Mouse (Mus musculus) thymus, postnatal 25 days (tissue): ENCODE data around the gene Tfip11.
A peak's percentile ranks its signal among the peaks of the same experiment; 100 is the strongest.

Source experiments
- DNase-seq: peaks from one replicate; pipeline ENCODE4 v3.0.0; 2022

Gene Tfip11

DNA sequence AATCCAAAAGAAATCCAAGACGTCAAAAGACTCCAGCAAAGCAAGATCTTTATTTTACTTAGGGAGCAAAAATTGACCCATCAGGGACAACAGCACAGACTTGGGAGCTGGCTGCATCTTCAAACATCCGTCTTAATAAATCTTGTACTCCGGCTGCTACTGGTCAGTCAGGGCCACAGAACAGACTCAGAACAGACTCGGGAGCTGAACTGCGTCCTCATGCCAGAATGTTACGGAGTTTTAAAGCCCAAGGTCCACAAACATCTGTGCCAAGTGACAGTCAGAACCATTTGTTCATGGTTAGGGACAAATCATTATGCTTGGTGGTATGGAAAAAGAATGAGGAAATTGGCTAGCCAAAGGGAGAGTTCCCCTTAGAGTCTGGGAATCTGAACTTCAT, 2.9 kb upstream of the Tfip11 start:
- DNase-seq = no peak

DNA sequence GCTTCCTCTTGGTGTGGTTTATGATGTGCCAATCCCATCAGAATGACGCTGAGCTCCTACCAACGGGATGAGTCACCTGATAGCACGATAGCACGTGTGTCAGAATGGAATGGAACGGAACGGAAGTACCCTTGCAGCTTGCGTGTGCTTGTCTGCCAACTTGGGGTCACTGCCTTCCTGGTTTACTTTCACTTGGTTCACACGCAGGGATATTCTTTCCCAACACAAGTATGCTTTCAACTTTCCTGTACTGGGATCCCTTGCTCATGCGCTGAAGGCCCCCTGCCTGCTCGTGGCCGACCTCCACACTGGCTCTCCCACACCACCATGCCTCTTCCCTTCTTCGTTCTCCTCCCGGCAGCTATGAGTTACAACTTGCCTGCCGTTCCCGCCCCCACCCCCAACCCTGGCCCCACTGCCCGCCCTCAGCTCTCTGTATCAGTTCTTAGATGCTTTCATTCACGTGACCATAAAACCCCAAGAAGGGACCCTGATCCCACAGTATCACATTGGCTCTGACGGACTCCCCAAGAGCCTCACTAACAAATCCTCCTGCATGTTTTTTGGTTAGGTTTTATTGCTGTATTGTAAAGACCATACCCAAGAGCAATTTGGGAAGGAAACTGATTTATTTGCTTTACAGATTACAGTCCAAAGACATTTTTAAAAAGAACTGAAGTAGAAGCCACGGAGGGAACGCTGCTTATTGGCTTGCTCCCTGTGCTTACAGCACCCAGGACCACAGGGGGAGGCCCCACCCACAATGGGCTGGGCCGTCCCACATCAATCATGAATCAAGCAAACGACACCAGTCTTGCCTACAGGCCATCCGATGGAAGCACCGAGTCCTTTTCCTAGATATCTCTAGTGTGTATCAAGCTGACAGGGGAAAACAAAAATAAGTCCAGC, 1.3 kb upstream of the Tfip11 start:
- DNase-seq = peak; percentile 58

DNA sequence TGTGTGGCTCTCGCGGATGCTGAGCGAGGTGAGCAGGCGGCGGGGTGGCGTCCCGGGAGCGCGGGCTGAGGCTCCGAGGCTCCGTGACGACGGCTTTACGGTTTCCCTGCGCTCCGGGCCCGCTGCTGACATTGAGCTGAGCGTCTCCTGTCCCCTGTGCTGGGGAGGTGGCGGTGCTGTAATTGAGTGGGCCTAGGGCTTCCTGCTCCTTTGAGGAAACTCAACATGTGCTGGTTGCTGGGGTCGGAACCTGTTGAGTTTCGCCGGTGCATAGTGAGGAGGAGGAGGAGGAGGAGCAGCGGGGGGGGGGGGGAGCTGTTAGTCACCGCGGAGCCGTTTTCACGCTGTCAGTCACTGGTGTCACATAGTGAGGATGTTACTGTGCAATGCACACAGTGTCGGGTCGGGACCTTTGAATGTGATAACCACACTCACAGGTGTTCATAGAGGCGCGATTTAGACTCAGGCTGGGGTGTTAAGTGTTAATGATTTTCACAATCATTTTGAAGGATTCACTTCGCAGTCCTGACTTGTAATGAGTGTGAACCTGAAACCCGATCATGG, 370 bp downstream of the Tfip11 start:
- DNase-seq = no peak

DNA sequence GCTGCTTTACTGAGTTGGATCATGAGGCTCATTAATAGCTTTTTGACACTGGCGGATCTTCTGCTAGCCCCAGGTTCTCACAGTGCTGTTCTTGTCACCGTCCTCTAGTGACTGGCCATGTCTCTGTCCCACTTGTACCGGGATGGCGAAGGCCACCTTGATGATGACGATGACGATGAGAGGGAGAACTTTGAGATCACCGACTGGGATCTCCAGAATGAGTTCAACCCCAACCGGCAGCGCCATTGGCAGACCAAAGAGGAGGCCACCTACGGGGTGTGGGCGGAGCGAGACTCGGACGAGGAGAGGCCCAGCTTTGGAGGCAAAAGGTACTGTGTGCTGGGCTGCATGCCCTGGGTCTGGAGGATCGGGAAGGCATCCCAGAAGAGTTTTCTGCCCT, 1.7 kb downstream of the Tfip11 start:
- no peak for DNase-seq

DNA sequence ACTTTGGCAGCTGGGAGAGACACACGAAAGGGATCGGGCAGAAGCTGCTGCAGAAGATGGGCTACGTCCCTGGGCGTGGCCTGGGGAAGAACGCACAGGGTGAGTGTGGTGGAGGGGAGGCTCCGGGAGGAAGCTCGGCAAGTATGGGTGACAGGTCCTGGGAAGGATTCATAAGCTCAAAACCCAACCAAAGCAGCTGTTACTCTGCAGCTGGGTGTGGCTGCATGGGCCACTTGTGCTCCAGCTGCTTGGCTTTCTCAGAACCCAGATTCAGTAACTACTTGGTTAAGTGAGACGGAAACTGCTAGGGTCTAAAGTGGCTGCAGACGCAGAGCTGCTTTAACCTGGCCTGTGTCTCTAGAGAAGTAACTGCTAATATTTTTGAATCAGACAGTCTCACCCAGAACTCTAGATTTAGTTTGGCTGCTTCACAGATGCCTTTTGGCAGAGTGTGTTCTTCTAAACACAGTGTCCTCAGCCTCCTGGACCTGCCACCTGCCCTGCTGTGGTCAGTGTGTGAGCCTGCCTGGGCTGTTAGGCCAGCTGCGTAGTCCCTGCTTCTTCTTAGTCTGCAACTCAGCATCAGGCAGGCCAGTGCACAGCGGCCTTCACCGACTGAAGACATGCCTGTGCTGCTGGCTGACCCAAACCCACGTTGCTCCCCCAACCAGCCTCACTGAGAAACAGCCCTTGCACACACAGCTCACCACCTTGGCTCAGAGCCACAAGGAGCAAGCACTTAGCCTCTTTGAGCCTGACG, 3.8 kb downstream of the Tfip11 start:
- no peak for DNase-seq

DNA sequence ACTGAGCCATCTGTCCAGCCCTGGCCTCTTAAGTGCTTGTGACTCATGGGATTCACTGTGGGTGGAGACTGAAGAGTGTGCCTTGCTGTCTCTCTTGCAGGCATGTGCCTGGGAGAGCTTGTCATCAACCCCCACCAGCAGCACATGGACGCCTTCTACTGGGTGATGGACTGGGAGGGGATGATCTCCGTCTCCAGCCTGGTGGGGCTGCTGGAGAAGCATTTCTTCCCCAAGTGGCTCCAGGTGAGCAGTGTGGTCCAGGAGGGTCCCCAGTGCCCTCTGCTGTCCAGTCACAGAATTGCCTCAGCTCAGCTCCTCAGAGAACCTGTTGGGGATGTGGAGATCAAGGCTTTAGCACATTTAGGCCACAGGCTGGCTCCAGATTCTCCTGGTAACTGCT, 9.3 kb downstream of the Tfip11 start:
- peak; percentile 68 for DNase-seq

DNA sequence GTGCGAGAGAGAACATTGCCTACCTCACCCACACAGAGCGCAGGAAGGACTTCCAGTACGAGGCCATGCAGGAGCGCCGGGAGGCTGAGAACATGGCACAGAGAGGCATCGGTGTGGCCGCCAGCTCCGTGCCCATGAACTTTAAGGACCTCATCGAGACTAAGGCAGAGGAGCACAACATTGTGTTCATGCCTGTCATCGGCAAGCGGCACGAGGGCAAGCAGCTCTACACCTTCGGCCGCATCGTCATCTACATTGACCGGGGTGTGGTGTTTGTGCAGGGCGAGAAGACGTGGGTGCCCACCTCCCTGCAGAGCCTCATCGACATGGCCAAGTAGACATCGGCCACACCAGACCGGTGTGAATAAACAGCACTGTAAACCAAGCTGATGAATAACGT, 10.8 kb downstream of the Tfip11 start:
- no peak for DNase-seq

DNA sequence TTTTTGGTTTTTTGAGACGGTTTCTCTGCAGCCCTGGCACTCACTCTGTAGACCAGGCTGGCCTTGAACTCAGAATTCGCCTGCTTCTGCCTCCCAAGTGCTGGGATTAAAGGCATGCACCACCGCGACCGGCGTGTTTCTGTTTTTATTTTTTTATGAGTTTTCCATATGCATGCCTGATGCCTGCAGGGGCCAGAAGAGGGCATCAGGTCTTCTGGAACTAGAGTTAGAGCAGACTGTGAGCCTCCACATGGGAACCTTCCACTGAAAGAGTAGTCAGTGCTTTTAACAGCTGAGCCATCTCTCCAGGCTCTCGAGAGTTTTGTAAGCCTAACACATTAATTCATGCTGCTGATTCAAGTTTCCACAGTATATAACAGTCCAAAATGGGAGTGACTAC, 13.1 kb downstream of the Tfip11 start:
- no peak for DNase-seq

DNA sequence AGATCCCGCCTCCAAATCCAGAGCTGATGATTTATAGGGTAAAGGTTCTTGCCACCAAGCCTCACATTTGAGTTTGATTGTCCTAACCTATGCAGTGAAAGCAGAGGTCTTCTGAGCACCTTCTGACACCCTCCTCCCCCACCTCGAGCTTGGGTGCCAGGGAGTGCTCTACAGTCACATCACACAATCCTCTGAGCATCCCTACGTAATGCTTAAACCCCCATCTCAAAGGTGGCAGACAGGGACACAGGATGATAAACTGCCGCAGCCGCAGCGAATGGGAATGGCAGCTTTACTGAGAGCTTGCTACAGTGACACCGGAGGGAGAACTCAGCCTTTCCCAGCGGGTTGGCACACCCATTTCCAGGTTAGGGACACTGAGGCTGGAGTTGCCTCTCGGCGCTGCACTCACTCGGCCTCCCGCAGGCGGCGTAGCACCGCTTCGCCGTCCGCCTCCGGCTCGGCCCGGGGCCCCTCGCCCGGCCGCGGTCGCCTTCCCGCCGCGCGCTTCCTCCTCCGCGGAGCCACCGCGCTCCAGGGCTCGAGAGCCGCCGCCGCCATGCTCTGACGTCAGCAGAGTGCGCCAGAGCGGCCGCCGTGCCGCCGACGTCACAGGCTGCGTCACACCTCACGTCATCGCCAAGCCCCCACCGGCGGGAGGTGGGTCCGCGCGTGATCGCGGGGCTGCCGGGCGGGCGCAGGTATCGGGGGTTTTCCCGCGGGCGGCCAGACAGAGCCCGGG, 16.5 kb downstream of the Tfip11 start, which contains the start of the genes Srrd and Hps4:
Gene Srrd, minus strand, starts transcription at position 578 of the 742 bp plus-strand sequence.
Gene Hps4, plus strand, starts transcription at position 621 of the 742 bp plus-strand sequence.
- DNase-seq = peak; percentile 89

DNA sequence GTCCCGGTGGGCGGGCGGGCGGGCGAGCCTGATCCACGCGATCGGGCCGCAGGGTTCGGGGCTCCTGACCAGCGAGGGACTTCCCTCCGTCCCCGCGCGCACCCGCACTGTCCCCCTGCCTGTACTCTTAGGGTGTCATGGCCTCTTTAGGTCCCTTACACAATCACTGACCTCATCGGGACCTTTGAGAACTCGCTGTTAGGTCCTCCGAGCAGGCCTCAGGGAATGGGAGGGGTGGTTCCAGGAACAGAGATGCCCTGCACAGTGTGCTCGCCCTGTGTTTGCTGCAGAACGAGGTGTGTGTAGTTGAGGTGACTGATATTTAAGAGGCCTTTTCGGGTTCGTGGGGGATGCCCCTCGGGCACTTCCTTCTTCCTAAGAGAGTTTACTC, 17.0 kb downstream of the Tfip11 start:
- no peak for DNase-seq

DNA sequence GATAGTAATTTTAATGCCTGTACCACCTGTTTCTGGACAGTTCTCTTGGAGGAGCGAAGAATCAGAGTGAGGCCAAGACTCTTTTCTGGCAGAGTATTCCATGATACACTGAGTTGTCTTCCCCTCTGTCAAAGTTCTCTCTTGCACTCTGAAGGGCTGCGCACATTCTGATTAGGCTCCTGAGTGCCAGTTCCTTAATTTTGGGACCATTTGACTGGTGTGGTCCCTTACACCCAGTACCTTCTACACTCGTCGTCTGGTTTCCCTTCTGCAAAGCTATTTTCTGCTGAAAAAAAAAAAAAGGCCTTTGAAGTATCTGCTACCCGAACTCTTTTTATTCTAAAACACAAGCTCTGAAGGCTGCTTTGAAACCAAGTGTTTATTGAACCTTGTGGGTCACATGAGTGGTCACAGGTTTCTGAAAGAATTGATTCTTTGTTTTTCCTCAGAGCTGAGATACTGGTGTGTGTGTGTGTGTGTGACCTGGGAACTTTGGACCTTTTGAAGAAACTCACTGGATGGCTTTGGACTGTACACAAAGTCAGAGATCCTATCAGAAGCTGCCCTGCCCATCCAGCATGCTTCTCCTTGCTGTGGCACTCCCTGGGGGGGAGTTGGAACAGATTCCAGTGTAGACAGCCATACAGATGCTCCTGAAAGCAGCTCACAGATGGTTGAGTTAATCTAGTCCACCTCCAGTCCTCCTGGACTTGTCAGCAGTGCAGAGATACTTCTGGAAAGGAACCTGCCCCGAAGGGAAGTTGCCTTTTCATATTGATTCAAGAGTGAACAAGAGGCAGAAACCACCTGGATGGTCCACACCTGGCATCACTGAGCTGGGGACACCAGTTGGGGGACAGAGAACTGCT, 18.2 kb downstream of the Tfip11 start:
- no peak for DNase-seq

DNA sequence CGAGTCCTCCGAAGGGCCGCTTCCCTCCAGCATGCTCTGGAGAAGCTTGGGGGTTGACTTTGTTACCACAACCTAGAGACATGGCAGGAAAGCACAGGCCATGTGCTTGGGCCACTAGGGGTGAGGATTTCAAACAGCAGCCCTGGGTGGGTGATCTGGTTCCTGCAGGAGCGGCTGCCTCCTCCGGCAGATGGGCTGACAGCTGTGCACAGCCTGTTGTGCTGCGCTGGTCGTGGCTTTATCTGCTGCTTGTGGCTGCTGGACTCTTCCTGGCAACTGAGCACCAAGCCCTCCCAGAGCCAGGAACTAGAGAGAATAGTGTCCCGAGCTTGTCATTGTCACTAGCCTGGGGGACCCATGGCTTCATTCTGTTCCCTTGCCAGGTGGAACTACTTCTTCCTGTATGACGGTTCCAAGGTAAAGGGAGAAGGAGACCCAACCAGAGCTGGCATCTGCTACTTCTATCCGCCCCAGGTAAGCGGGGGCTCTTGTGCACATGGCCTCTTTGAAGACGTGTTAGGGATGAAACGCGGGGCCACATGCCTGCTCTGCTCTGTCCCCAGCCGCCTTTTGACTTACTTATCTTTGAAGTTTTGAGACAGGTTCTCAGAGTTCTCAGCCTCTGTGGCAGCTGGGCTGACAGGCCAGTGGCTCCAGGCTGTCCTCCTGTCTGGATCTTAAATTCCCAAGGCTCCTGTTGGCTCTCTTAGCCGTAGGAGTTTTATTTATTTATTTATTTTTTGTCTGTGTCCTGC, 20.2 kb downstream of the Tfip11 start:
- DNase-seq = no peak

DNA sequence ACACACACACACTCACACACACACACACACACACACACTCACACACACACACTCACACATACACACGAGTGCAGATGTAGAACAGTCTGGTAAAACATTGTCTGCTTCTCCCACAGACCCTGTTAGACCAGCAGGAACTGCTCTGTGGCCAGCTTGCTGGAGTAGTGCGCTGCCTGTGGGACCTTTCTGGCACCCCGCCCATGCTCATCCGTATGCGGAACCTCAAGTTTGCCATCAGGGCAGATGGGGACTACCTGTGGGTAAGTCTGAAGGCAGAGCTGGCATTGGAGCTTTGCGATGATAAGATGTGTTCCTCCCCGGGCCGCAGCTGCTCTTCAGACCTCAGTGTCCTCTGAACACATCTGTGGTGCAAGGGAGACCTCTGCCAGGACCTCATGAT, 23.0 kb downstream of the Tfip11 start:
- DNase-seq = no peak

DNA sequence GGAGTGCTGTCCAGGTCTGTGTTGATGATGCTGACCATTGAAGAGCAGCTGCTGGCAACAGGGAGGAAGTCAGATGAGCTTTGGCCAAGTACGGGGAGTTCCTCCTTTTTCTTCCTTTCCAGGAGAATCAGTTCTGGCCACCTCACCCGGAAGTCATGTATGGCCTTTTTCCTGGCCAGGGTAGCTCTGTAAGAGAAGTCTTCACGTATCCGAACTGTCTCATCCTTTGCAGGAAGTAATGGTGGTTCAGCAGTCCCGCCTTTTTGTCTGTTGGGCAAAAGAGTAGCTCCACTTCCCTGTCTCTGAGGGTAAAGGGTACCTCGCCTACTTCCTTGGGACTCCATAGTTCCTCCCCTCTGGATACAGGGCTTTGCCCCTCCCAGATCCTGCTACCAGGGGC, 29.3 kb downstream of the Tfip11 start:
- DNase-seq = no peak

DNA sequence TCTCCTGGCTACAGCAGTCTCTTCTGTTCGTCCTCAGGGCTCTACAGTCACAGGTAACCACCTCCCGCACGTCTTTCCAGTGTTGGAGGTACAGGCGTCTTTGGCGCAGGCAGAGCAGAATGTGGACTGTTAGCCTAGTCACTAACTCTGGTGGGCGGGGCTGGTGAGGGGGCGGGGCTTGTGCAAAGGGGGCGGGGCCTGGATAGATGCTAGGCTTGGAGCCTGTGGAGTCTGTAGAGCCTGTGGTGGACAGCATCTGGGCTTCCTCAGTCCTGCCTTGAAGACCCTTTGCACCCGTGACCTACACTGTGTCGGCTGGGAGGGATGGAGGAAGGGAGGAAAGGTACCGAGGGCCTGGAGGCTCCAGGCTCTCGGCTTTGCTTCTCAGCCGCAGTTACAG, 29.8 kb downstream of the Tfip11 start, which contains the start of gene Gm6583:
Gene Gm6583, minus strand, starts transcription at position 124 of the 400 bp plus-strand sequence.
- no peak for DNase-seq

DNA sequence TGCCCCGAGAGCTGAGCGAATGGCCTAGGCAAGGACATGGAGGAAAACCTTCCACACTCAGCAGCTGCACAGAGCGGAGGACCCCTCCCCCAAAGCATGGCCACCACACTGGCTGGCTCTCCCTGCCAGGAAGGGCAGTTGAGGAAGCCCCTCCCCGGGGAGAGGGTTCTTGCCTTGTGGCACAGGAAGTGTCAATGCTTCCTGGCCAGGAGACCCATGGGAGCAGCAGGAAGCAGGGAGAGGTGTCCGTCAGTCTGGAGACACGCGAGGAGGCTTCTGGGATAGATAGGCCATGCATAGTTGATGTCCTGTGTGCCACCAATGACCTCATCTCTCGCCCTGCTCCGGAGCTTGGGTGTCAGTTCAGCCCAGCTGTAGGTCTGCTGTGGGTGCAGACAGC, 30.2 kb downstream of the Tfip11 start:
- no peak for DNase-seq

DNA sequence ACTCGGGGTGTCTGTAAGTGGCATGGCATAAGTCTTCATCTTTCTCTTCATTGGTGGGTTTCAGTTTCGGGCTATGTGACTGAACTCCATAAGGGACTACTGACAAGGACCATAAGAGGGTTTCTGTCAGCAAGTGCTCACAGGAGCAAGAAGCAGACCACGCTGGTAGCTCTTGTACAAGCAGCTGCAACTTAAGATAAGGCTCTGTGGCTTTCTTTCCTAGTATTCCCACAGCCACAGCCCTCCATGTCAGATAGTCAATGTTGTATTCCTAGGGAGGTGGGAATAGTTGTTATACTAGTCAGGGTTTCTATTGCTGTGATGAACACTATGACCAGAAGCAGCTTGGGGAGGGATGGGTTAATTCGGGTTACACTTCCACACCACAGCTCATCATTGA, 33.4 kb downstream of the Tfip11 start:
- DNase-seq = no peak

DNA sequence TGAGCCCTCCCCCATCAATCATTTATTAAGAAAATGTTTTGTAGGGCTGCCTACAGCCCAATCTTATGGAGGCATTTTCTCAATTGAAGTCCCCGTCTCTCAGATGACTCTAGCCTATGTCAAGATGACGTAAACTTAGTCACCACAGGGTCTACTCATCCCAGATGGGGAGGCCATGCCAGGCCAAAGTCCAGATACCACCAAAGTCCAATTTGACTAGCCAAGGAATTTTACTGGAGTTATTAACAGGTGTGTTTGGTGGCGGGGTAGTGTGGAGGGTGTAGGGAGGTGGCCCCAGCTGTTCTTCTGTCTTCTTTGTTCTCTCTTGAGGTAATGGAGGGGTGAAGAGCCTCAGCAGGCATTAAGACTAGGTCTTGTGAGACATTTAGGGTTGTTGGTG, 33.9 kb downstream of the Tfip11 start:
- no peak for DNase-seq

DNA sequence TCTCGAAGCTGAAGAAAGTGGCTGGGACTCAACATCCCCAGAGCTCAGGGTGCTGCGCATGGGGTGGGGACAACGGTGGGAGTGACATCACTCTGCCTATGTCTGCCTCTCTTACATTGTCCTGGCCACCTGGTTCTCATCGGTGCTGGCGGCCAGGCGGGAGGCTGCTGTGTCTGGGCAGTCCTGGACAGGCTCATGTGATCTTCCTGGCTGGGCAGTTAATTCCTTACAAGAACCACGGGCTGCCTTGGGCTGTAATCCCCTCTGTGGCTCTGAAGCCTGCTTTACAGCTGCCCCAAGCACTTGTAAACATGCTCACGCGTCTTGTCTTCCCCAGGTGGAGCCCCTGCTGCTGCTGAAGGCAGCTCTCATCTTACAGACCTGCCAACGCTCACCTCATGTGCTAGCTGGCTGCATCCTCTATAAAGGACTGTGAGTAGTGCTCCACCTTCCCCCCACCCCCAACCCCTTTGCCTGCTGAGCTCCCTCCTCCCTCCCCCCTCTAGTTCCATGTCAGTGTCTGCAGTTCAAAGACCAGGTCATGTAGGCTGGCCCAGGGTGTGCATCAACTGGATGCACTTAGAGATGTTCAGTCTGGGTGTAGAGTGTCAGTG, 38.1 kb downstream of the Tfip11 start:
- no peak for DNase-seq

DNA sequence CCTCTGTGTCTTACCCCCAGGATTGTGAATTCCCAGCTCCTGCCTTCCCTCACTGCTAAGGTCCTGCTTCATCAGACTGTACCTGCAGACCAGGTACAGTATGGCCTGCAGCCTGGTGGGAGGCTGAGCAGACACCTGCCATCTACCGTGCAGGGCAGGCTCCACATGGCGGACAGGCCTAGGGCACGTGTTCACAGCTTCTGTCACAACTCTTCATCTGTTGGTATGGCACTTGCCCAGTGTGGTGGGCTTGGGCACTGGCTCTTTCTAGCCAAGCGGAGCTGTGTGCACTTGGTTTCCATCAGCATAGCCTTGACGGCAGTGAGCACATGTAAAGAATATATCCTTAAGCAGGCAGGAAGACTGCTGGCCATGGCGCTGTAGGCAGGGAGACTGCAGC, 40.7 kb downstream of the Tfip11 start:
- no peak for DNase-seq

DNA sequence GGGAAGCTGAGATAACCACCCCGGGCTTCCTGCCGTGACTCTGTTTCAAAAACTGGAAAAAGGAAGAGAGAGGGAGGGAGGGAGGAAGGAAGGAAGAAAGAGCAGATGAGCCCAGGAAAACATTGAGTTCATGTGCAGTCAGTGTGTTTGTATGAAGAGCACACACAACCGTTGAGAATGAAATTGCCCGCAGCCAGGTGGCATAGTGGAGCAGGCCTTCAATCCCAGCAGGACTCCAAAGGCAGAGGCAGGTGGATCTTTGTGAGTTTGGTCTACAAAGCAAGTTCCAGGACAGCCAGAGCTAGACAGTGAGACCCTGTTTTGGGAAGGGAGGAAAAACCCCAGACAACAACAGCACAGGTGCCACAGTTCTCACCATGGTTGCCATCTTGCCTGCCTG, 41.2 kb downstream of the Tfip11 start:
- DNase-seq = no peak
